Comparison of ENCODE assay signal across 17 mouse cellular contexts in genomic region chr13:15585941-15586340, GRCm38 (mm10).
"Had no signal": no experiment of that assay in that cellular context is flagged by ENCODE, and none has a peak within 500 bp of the region (broad histone marks: within the 10 kb centered on the region; RNA-seq: fewer than 3 reads in every experiment).

No protein-coding gene starts in this region.

- H3K9ac ChIP-seq: liver, embryonic 13.5 days; neural tube, embryonic 12.5 days; neural tube, embryonic 15.5 days; stomach, embryonic 15.5 days had no signal

- H3K27ac ChIP-seq: layer of hippocampus, adult 2 months; liver, embryonic 13.5 days; neural tube, embryonic 12.5 days; neural tube, embryonic 15.5 days; stomach, embryonic 15.5 days had no signal

- H3K4me2 ChIP-seq: liver, embryonic 13.5 days; midbrain, embryonic 11.5 days; neural tube, embryonic 12.5 days; neural tube, embryonic 15.5 days; stomach, embryonic 15.5 days had no signal

- H3K36me3 ChIP-seq: liver, embryonic 13.5 days; neural tube, embryonic 12.5 days; neural tube, embryonic 15.5 days; stomach, embryonic 15.5 days had no signal

- H3K4me1 ChIP-seq: neural tube, embryonic 12.5 days; stomach, embryonic 15.5 days had no signal

- H3K9me3 ChIP-seq: liver, embryonic 13.5 days; neural tube, embryonic 12.5 days; neural tube, embryonic 15.5 days; stomach, embryonic 15.5 days had no signal

- H3K4me3 ChIP-seq: layer of hippocampus, adult 2 months; liver, embryonic 13.5 days; neural tube, embryonic 12.5 days; neural tube, embryonic 15.5 days; stomach, embryonic 15.5 days had no signal

- DNase-seq: kidney, adult 9 months; kidney, postnatal 14 days; layer of hippocampus, adult 9-11 months; liver, embryonic 13.5 days; lung, adult 2 months; lung, postnatal 14 days; lung, postnatal 4 days; midbrain, embryonic 14.5 days; retina, postnatal 1 day; right cerebral cortex, postnatal 25 days; spleen, adult 18-20 months; thymus, postnatal 25 days had no signal

- H3K27me3 ChIP-seq: liver, embryonic 13.5 days; neural tube, embryonic 12.5 days; neural tube, embryonic 15.5 days; stomach, embryonic 15.5 days had no signal
